Mouse (Mus musculus) 416B (cell line): ENCODE results near the gene Ambp.
A peak's percentile ranks its signal among the peaks of the same experiment; 100 is the strongest.

Experiments
- DNase-seq: peaks from one replicate; pipeline ENCODE4 v3.0.0; 2011; ENCODE audit warnings: low read depth

The Ambp gene

DNA sequence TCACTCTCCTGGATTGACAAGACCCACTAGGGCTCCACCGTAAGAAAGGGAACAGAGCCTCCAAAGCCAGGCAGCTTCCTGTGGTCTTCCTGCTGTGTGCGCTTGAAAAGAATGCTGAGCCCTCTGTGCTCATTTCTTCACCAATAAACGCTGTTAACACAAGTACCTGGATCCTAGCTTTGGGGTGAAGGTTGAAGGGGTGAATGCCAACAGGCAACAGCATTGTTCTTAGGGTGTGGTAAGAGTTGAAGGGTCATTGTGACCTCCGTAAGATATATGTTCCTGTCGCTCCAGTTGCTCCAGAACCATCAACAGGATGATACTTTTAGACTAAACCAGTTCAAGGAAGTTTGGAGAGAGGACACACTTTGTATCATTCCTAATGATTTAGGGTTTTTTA lies at the start of gene Ambp:
Ambp (minus strand) TSS at position 101 of the 400 bp plus-strand sequence.
- DNase-seq: no peak

DNA sequence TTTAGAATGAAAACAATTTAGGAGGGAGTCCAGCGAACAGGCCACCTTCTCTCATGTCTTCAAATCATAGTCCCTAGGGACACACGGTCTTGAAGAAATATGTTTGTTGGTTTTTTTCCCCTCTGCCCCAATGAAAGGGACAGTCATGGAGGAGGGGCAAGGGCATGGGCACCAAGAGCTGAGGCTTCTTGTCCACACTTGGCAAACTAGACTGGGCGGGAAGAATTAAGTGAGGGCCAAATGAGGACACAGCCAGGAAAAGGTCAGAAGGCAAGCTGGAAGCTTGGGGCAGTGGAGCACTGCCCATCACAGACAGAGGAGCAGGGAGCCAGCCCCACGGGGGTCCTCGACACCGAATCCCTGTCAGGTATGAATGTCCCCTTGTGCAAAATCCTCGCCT lies 49.3 kb upstream of the Ambp start:
- no peak for DNase-seq

DNA sequence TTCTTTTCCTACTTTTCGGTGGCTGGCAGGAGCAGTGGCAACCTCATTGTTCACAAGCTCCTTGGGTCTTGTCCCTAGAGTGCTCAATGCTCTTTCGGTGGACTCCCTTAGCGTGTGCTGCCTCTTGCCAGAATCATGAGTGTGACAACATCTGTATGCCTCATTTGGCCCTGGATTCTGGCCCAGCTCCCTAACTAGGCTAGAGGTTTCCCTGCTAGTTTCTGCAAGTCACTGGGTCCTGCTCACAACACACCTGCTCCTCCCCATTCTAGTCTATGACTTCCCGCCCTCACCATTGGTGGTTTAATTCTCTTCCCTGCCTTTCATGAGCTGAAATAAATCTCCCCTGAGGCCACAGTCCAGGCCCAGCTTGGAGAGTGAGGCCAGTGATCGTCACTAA lies 44.8 kb upstream of the Ambp start:
- no peak for DNase-seq

DNA sequence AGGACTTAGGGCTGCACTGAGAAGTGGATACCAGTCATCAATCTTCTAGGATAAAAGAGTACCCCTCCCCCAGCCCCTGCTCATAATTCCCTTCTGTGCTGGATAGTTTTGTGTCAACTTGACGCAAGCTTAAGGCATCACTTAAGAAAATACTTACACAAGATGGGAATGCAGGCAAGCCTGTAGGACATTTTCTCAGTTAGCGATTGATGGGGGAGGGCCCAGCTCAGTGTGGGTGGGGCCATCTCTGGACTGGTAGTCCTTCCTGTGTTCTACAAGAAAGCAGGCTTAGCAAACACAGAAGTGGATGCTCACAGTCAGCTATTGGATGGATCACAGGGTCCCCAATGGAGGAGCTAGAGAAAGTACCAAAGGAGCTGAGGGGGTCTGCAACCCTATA lies 39.8 kb upstream of the Ambp start:
- DNase-seq: no peak

DNA sequence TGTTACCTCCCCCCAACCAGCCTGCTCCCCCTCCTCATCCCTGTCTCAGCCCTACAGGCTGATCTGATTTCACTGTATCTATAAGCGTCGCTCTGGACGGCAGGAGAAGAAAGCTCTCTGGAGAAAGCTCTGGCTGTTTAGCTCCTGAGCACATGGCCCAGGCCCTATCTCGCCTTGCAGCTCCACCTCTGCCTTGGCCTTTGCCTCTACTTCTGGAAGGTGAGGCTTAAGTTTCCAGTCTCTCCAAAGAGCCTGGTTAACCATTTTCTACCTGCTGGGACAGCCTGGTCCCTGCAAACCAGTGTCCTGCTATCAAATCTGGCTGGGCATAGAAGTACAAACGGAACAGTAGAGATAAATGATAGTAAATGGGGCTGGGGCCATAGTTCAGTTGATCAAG lies 37.0 kb upstream of the Ambp start:
- no peak for DNase-seq

DNA sequence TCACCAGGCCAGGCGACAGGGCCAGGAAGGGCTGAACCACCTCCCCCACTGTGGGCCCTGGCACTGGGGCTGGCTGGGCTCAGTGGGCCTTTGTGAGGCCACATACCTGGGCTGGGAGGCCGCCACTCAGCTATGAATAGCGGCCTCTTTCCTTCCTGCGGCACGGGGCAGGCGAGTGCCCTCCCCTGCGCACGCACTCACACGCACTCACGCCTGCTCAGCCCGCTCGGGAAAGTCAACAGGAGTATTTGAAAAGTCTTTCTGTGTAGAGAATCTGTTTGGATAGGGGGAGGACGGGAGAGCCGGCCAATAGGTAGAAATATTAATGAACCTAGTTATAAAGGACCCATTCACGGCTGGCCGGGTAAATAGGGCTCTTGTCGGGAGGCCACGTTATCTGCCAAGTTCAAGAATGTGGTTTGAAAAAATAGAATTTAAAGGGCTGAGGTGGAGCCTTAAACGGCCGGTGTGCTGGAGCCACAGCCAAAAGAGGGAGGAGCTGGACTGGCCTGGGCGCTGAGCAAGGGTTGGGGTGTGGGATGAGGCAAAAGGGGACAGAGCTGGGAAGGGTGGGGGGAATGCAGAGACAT lies 31.8 kb upstream of the Ambp start:
- DNase-seq: no peak

DNA sequence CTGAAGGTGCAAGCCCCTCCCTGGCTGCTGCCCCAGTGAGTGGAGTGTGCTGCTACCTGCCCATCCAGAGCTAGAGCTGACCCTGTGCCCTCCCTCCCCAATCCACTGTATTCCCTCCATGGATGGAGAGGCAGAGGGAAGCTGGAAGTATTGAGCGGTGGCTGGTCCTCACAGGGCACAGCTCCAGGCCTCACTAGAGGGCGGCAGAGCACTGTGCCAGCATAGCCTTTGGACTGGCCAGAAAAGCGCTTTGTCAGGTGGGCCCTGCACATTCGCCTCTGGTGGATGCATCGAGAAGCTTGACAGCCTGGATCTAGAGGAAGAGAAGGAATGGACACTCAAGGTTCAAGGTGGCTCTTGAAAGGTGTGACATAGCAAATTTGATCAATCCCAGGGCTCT lies 27.0 kb upstream of the Ambp start:
- DNase-seq: no peak

DNA sequence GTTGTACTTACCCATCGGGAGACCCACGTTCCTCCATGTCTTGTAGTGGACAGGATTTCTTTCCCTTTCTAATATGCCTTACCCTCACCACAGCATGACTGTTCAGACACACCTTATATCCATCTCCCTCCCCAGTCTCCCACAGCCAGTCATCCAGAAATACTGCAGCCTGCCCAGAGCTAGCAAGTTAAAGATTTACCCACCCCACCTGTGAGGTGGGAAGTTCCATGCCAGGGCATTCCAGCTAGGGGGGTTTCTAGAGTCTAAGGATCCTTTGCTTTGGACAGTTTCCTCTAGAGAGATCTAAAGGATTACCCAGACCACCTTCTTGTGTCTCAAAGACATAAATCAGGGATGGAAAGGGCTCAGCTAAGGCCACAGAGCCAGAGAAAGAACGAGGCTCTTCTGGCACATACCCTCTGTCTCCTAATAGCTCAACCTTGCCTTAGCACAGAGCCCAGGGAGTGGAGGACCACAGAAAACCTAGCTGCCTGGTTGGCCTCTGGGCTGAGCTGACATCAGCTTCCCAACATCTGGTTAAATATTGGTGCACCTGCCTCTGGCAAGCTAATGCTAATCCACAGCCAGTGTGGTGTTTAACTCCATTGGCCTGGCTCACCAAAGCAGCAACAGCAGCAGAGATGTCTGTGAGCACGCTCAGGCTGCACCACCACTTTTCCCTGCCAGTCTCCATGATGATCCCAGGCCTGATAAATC lies 17.5 kb upstream of the Ambp start, which contains the start of gene Kif12:
Kif12 (minus strand) TSS at position 163 of the 717 bp plus-strand sequence.
- no peak for DNase-seq

DNA sequence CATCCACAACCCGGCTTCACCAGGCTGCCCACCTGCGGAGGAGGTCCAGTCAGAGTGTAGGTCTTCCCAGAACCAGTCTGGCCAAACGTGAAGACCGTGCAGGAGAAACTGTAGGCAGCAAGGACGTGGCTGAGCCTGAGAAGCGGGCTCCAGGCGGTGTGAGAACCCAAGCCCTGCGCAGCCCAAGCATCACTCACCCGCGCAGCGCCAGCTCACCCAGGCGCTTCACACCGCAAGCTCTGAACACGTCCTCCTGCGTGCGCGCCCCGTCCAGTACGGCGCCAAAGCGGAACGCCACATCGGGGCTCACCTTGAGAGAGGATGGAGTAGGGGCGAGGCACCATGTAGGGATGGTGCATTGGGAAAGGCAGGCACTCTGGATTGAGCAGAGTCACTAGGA lies 16.5 kb upstream of the Ambp start:
- DNase-seq: no peak

DNA sequence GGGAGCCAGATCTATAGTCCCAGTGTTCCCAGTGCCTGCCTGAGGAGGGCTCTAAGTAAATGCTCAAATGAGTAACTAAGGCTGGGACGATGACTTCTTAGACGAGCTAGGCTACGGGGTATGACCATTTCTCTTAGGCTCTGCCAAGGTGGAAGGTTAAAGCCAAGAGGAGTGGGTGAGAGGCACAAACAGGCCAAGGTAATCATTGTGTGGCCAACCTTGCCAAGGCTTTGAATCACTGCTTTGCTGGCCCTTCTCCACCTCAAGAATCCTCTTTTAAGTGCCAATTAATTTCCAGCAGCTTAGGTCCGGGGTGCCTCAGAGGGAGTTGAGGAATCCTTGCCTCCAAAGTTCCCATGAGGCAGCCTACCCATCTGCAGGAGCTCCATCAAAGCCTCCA lies 15.5 kb upstream of the Ambp start:
- DNase-seq: no peak

DNA sequence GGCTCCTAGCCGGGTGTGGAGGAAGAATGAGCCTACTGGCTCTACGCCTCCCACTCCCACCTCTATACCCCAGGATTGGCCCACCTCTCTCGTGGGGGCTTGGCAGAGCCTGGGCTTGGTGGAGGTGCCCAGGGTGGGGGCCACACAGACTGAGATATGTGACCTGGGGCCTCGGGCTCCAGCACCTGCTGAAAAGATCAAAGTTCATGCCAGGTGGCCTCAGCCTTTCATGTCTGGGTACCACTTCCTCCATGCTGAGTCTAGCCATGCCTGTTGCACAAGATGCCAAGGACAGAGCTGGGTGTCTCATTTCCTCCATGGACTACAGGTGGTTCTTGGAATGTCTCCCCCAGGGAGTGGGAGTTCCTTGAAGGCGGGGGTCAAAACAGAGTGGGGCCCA lies 11.7 kb upstream of the Ambp start:
- DNase-seq: no peak

DNA sequence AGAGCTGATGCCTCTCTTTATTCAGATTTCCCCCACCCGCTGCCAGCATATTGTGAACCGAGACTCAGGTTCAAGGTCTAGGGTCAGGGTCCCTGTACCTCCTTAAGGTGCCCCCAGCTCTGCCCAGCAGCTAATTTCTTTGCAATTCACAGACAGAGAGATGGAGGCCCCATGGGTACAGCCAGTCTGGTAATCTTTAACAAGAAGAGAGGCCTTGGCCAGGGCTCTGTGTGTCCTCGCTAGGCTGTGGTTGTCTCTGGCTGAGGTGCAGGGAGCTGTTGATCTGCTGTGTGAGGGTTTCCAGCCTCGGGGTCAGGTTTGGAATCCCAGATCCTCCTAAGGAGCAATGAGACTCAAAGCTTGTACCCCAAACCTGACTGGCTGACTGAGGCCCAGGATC lies 11.0 kb upstream of the Ambp start:
- no peak for DNase-seq

DNA sequence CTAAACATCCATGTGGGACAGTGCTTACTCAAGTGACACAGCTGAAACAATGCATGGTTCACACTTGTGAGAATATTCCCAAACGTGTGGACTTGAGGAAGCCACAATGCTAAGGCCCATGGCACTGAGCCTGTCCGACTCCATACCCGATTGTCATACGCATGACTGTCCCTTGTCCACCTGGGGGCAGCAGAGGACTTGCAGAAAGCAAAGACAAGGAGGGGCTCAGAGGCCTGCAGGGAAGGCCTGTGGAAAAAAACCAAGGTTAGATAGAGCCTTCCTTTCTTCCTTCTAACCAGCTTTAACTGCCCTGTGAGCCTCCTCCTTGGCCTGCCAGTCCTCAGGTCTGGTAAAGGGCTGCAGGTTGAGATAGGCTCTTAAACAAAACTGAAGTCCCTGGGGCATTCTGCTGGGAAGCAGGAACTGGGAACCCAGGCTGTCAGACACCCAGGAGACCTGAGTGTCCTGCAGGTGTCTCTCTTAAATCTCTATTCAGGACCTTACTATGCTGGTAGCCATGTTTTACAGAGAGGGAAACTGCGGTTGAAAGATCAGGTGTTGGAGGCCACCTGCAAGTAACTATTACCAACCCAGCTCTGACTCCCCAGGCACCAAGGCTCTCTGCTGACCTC lies 4.5 kb upstream of the Ambp start:
- DNase-seq: peak; percentile 69

DNA sequence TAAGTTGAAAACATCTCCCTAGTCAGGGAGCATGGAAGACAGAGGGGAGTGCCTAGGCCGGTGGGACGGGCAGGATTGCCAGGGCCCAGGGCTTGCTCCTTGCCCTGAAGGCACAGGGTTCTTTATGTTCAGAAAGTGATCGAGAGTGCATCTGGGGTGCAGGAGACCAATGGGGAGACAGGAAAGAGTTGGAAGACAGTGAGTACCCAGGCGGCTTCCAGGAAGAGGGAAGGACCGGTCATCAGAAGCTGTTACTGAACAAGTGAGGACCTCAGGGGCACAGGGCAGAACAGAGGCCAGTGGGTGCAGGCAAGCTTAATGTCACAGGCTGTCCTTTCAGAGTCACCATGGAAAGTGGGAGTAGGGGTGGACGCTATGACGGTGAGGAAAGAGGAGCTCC lies 3.6 kb upstream of the Ambp start:
- no peak for DNase-seq

DNA sequence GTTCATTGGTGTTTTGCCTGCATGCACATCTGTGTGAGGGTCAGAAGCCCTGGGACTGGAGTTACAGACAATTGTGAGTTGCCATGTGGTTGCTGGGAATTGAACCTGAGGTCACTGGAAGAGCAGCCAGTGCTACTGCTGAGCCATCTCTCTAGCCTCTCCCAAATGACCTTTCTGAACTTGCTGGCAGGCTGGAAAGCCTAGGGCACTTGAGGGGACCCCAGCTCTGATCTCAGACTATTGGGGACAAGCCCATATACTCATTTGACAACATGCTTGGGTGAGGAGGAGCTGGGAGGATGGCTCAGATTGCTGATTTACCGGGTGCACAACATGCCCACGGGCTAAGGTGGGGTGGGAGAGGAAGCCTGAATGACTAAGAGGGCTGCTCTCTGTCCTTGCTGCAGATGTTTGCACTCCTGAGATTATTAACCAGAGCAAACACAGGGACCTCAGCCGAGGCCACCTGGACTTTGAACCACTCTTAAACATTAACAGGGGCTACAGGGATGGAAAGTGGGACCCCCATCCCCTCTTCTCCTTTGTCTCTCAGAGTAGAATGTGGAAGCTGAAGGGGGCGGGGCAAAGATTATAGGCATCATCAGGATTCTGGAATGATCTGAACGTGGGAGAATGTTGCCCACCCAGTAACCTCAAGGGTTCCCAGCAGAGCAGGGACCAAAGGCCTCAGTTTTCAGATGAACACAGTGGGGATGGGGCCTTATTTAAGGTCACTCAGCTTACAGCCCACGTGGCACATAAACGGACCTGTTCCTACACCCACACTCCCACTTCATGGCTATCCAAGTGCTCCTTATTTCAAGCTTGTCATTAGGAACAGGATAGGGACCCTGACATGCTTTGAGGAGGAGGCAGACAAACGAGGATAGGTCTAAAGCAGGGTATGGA lies 2.4 kb upstream of the Ambp start:
- DNase-seq: no peak

DNA sequence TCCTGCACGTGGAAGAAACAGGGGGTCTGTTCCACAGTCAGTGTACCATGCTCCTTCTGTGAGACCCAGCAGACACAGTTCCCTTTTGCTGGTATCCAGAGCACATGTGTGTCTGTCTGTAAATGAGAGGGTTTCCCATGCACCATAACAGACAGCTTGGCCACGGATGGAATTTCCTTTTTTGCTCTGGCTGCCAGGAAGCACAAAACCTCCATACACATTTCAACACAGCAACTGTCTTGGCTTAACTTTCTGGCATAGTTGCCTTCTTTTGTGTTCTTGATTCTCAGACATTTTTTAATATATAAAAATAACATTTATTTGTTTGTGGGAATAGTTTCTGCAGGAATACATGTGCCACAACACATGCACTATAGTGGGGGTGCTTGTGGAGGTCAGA lies 997 bp upstream of the Ambp start:
- no peak for DNase-seq

DNA sequence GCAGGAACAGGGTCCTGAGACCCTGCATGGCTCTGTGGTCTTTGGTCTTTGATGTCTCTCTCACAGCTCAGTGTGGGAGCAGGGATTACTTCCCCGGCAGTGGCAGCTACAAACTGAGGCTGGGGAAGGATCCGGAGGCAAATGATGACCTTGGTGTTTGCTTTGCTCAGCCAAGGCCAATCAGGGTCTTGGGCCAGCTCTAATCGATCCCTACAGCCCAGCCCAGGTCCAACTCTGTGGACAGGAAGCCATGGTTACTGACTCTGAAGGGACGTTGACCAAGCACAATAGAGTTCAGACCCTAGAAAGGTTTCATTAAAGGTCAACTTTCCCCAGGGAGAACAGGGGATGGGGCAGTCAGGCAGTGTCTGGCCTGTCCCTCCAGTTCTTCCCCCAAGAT lies 571 bp downstream of the Ambp start:
- DNase-seq: no peak

DNA sequence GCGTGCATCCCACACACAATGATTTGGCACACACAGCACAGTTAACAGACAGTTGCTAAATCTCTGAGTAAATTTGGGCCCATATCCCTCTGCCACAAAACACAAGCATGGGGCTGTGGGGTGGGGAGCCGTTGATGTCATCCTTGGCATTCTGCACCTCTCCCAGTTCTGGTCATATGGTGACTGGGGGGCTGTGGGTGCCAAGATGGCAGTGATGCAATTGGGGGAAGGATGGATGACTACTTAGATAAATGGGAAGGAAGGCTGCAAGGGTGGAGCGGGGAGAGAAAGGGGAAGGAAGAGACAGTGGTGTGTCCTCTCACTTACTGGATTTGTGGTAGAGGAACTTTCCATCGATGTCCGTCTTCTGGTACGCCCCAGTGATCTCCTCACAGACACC lies 3.5 kb downstream of the Ambp start:
- no peak for DNase-seq

DNA sequence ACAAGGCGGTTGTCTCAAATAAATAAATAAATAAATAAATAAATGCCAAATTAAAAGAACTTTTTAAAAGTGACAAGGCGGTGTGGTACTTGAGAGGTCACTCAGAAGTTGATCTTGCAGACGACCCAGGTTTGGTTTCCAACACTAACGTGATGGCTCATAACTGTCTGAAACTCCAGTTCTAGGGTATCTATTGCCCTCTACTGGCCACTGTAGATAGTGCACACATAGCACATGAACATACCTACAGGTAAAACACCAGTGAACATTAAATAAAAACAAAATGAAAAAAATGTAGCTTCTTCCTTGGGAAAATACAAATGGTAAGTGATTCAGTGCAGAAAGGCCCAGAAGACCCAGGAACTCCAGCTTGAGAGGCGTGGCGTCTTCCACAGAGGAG lies 7.3 kb downstream of the Ambp start:
- no peak for DNase-seq

DNA sequence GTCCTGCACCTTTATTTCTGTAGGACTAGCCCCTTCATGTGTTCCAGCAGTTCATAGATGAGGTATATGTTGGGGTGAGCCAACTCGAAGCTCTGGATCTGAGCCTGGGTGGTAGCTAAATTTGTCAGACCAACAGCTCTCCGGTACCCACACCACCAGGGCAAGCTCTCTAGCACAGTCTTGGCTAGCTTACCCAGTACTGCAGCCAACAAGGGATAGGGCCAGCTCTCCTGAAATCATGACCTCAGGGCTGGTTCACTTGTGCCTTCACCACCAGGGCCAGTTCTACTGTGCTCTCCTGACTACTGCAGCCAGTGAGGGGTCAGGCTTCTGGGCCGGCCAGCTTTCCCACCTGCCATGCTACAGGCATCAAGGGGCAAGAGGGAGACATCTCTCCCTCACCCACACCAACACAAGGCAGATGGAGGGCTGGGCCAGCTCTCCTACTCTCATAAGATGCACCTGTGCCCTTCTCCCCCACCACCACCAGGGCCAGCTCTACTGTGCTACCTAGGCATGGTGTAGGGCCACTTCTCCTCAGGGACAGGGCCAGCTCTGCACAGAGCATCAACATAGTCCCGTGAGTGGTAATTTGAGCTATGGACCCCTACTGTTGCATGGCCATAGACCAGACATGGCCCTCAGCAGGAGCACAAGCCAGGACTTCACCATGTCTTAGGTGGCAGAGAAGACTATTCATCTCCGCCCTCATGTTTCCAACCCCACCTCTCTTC lies 24.5 kb downstream of the Ambp start:
- DNase-seq: no peak

DNA sequence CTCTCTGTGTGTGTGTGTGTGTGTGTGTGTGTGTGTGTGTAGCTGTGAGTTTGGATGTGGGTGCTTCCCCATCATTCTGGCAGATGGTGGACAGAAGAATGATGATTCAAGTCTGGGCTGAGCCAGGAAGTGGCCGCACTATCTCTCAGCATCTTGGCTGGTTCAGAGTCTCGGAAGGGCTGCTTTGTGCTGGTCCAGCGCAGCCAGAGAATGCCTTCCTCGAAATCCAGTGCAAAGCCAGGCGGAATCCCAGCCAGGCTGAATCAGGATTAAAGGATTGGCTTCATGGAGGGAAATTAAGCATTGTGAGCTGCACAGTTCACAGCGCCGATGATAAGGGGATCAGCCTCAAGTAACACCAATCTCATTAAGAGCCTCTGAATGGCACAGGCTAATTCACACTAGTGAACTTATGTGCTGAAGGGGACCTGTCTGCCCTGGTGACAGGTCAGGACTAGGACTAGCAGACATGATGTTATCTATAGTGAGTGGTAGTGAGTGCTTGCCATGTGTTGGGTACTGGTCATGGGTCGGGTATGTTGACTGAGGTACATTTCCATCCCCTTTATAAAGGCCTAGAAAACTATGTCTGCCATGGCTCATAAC lies 29.6 kb downstream of the Ambp start:
- DNase-seq: no peak
